Mouse (Mus musculus) kidney, adult 18-20 months (tissue): ENCODE results near the gene Ifi27l2b.
A peak's percentile ranks its signal among the peaks of the same experiment; 100 is the strongest.
"Not testable (repeated sequence)": the region's sequence is repeated elsewhere in the genome, so short reads cannot be mapped to it uniquely, and the experiment has no call there.

Experiments used
- DNase-seq: peaks from one replicate; pipeline ENCODE4 v3.0.0; 2021

Ifi27l2b gene

DNA sequence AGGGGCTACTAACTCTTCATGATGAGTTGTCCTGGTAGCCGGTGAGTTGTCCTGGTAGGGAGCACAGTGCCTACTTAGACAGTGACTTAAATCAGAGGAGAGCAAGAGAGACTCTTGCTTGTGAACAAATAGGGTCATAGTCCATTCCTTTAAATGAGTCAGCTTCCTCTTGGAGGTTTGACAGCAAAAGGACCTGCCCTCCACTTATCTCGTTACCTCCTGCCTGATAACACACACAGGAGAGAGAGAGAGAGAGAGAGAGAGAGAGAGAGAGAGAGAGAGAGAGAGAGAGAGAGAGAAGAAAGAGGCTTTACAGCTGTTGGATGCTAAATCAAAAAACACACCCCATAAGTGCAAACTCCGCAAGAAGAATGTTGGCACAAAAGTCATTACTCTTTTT, at the start of gene Ifi27l2b:
Gene Ifi27l2b (minus strand): TSS at position 84 of the 400 bp plus-strand sequence.
- no peak for DNase-seq

DNA sequence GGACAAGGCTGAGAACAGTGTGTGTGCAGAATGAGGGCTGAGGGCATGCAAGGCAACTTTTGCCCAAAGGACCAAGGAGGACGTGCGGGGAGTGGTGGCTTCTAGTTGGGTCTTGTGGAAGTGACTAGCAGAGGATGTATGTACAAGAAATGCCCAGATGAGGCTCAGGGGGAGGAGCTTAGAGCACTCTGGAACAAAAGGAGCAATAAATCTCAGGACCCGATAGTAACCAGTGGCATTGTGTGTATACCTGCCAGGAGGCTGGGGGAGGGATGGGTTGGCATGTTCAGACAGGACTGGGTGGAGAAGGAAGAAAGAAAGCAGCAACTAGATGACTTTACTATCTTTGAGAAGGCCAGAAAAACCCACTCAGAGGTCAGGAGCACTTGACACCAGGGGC, 47.4 kb upstream of the Ifi27l2b start:
- DNase-seq, result no peak

DNA sequence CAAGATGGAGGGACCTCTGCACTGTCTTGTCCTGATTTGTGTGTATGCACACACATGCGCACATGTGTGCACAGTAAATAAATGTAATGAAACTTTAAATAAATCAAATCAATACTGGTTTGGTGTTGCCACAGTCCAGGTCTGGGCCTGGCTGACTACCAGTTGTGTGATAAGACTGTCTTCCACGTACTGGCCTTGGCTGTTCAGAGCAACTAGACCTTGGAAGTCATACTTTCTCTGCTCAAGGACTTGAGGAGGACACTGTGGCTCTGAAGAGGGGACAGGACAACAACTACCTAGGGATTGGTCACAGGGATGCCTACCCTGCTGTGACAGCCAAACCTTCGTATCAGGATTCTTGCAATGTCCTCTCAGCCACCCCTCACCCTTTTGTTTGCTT, 46.3 kb upstream of the Ifi27l2b start:
- no peak for DNase-seq

DNA sequence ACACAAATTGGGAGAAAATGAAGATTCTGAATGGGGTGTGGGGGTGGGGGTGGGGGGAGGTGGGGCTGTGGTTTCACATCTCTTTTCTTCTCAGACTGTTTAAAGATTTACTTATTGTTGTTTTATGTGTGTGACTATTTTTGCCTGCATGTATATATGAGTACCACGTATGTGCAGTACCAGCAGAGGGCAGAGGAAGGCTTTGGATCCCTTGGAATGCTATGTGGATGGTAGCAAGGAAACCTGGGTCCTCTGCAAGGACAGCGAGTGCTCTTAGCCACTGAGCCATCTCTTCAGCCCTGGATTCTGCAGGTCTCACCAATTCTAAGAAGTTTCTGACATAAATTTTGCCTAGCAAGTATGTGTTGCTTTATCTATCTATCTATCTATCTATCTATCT, 42.2 kb upstream of the Ifi27l2b start:
- no peak for DNase-seq

DNA sequence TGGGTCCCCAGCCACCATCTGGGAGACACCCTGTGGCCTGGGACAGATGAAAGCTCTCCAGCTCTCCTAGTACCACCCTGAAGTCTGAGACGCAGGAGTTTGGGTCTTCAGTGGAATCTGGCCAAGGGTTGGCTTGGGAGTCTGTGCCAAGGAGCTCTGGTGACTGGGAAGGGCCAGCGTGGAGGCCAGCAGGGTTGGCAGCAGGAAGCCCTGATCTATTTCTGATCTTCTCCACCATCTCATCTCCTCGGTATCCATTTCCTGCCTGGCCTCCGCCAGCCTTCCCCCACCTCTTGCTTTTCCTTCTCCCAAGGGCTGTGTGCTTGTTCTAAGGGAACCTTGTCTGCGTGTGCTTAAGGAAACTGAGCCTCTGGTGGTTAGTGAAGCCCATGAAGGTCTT, 41.7 kb upstream of the Ifi27l2b start:
- DNase-seq, result no peak

DNA sequence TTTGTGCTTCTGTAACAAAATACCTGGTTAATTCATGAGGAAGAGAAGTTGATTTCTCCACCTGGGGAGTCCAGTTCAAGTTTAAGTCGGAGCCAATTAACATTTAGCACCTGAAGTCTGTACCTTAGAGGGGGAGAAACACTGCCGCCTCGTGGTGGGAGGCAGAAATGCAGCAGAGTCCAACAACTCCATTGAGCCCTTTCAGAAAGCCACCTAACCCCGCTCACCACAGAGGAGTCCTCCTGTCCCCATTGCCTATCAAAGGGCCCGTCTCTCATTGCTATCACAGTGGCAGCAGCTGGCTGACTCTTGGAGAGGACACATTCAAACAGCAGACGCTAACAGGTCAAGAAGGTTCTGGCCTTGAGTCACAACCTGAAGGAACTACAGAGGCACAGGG, 37.5 kb upstream of the Ifi27l2b start:
- DNase-seq, result peak; percentile 73

DNA sequence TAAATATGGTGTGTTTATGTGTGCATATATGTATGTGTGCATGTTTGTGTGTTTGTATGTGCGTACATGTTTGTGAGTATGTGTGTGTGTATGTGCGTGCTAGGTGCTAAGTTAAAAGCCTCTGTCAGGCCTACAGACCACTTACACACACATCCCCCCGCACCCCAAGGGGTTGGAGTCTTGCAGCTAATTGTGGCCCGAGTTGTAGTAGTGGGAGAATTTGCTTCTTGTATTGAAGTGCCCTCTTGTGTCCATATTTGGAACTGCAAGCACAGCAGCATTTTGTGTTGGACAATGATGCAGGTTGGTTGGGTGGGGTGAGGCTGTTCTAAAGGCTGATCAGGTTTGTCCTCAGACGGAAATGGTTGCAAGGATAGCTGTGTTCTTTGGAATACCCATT, 35.7 kb upstream of the Ifi27l2b start:
- peak; percentile 79 for DNase-seq

DNA sequence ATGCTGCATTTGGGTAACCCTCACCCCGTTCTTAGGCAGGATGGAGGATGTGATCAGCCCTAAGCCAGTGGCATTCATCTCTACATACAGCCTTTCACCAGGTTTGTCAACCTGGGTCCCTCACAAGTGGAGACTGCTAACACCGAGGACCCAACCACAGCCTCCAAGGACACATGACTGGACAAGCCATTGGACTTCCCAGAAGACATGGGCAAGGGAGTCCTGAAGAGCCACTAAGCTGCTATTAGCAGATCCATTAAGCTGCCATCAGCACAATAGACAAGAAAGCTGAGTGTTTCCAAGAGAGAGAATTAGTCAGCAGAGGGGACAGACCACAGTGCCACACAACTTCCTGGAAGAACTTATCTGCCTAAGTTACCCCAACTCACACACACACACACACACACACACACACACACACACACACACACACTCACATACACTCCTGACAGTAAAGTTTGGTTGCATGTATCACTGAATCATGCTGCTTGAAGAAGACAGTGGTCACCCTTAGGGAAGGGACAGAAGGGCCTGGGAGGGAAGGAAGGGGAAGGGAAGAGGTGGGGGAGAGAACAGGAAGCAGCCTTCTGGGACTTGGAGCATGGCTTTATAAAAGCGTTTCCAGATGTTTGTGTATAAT, 34.2 kb upstream of the Ifi27l2b start:
- no peak for DNase-seq

DNA sequence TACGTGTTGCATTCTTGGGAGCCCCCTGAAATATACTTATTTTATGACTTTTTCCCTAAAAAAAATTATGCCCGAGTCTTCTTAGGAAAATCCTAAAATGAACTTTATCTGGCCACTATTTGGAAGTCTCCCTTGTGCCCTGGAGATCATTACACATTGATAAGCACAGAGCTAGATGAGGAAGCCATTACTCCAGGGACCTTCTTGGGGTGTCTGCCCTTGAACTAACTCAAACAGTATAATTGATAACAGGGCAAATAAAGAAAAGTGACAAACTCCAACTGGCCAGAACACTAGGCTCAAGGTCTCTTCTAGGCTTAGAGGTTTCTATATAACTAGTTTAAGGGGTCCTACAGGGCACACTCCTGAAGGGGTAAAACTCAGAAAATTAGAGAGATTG, 30.7 kb upstream of the Ifi27l2b start:
- DNase-seq, result no peak

DNA sequence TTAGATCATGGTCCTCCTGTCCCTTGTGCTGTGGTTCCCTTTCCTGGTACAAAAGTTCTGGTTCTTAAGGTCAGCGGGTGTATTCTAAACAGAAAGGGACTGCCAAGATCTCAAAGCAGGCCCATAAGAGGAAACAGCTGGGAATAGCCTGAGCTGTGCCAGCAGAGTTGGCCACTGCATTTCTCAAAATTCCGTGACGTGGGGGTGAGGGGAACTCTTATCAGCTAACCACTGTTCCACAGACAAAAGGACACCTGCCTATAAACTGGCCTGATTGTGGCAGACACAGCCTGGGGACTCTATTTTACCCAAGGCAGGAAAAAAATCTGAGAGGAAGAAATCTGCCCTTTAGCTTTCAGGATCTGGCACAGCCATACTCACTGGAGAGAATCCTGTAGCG, 30.3 kb upstream of the Ifi27l2b start:
- no peak for DNase-seq

DNA sequence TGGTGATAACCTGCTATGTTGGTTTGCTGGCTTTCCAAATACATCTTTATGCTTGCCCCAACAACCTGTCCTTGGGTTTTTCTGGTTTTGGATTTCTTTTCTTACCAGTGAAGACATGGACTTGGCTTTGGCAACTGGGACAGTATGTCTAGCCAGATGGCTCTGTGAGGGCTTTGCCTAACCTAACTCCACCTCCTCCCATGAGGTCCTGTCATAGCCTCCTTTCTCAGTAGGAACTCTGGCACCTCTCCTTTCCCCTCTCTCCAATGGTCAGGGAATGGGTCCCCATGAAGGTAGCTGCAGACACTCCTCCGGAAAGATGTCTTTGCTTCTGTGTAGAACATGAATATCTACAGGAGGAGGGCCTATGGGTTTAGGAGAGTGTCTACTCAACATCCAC, 29.7 kb upstream of the Ifi27l2b start:
- DNase-seq, result no peak

DNA sequence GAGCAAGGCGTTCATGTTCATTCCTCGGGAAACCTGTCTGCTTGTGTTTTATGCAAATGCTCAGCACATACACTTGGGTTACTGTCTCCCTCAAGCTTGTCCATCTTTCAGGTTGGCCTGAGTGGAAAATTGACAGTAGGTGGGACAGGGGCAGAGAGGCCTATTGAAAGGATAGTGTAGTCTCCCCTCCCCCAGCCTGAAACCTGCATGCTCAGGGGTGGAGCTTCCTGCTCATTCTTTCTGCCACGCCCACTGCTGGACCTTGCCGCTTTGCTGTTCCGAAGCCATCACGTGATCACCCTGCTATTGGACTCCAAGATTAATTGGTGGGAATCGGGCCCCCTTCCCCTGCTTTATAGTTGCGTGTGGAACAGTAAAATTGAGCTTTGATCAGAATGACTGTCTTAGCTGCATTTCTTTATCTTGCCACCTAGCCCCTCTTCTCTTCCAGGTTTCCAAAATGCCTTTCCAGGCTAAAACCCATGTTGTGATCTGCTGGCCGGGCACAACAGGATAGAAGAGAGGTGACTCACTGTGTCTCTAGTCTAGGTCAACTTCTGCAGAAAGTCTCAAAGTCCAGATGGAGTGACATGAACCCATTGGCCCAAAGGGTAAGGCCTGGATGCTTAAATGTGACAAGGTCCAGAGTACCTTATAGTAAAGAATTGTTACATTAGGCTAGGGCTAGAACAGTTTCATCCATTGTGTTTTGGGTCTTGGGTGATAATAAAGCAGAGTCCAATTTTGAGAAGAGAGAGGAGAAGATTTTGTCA, 27.4 kb upstream of the Ifi27l2b start:
- not testable (repeated sequence) for DNase-seq

DNA sequence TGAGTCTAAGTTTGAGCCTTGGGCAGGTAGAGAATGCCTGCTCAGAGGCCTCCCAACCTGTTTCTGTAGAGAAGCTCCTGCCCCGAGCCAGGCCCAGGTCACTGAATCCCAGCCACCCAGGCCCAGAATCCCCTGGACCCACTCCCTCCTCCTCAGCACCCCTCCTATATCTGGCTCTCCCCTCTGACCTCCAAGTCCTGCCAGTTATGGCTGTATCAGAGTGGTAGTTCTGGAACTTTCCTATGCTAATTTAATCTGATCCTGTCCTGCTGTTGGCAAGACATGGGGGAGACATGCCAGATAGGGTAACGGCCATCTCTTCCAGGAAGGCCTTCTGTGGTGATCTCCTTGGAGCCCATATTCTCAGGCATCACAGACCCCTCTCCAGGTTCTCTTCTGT, 25.8 kb upstream of the Ifi27l2b start:
- no peak for DNase-seq

DNA sequence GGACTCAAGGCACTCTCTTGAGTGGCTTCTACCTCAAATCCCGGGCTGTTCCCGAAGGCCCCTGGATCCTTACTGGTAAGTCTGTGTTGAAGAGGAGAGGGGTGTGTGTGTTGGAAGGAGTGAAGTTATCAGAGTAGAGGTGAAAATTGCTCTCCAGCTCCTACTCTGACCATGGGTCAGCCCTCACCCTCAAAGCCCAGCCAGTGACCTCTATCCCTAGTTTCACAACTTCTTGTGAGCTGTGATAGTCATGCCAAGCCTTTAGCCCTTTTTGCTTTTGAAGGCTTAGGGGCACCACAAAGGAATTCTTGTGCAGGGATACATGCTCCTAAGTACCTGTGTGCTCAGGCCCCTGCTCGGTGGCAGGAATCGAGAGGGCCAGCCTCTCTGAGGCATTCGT, 24.6 kb upstream of the Ifi27l2b start:
- DNase-seq, result no peak

DNA sequence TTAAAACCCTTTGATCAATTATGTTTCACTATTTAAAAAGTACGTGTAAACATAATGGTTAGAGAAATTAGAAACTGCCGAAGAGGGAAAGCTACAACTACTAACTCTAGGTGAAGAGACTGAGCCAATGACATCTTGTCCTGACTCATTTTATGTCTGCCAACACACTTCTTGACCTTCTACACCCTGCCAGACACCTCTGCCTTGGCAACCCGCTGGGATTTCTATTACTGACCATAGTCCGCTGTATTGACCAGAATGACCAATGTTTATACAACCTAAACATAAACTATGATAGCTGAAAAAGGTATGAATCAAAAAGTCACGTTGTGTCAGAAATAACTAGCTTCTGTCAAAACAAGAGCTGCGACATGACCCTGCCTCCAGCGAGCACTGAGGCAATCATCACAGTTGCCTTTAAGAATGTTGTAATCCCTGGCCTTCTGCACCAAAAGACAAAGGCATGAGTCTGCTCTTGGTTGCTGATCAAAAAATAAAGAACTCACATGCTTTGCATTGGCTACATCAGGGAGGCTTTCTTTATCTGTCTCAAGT, 20.5 kb upstream of the Ifi27l2b start:
- DNase-seq, result no peak

DNA sequence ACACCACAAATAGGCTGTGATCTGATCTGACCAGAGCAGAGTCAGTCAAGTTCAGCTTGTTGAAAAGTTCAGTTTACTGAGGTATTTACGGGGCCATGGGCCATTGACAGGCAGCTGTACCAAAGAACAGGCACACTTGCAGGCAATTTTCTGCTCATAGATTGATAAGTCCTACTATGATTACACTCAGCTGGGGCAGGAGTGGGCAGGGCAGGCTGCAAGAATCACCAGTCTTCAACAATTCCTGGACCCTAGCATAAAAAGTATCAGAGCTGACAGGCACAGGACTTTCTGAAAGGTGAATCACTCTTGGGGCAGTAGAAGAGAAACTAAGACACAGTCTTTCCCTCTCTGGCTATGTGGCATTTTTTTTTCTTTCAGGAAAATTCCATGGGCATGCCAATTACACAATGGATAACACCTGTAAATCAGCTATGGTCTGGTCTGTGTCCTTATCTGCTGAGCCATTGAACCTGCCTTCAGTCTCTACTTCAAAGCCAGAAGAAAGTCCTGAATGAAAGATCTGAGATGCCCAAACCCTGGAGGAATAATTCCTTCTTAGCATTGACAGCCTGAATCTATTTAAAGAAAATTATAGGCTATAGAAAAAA, 19.9 kb upstream of the Ifi27l2b start:
- DNase-seq, result no peak

DNA sequence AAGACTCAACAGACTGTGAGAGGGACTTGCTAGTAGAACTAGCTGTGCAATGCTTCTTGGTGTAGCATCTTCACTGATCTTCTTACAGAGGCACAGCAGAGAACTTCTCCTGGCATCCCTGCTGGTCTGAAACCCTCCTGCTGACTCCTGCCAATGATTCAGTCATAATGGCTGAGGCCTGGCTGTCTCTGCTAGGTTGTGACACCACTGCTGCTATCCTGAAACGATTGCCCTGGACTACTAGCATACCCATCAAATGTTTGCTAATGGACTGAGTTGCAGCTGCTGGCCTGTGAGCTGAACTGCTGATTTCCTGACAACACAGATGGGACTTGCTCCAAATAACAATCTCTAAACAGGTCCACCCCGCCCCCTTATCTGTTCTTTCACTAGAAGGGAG, 17.5 kb upstream of the Ifi27l2b start:
- no peak for DNase-seq

DNA sequence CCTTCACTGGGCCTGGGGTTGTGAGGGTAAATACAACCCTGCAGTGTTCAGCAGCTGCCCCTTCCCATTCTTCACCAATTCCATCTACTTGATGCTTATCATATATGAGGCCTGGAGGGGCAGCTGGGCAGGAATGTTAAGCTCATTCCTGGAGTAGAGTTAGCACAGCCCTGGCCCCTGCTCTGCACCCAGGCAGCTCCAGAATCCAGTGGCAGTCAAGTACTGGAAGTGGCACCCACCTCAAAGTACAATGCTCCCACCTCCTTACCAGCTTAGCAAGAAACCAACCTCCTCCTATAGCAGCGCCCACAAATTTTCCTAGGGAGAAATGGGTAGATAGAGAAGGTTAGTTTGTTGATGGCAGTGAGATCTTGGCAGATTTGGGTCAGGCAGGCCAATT, 296 bp downstream of the Ifi27l2b start:
- DNase-seq, result not testable (repeated sequence)

DNA sequence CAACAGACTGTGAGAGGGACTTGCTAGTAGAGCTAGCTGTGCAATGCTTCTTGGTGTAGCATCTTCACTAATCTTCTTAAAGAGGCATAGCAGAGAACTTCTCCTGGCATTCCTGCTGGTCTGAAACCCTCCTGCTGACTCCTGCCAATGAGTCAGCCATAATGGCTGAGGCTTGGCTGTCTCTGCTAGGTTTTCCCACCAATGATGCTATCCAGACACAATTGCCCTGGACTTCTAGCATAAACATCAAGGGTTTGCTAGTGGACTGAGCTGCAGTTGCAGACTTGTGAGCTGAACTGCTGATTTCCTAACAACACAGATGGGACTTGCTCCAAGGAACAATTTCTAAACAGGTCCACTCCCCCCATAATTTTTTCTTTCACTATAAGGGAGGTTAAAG, 3.7 kb downstream of the Ifi27l2b start:
- DNase-seq, result no peak

DNA sequence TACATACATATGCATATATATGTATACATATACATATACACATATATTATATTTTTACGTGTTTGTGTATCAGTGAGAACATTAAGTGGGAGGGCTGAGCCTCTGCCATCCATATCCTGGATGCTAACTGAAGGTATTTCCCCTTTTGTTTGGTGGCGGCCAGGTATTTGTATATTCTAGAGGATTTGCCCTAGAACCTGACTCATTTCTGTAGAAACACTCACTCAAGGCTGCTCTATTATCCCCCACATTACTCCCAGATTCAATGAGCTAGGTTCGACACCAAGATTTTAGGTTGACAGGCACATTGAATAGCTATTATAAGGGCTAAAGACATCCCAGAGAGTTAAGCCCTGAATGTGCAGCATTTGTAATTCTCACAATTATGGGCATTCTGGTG, 12.0 kb downstream of the Ifi27l2b start:
- no peak for DNase-seq

DNA sequence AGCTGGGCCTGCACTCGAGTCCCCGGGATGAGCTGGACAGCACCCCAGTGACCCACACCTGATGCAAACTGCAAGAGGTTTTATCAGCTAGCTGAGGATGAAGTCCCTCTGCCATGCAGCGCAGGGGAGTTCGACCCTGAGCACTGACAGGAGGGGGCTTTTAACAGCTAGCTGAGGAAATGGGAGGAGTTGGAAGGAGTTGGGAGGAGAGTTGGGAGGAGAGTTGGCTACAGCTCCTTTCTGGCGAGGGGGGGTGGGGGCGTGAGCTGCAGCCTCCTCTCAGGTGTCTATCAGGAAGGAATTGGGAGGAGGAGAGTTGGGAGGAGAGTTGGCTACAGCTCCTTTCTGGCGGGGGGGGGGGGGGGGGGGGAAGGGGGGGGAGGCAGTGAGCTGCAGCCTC, 12.8 kb downstream of the Ifi27l2b start:
- not testable (repeated sequence) for DNase-seq

DNA sequence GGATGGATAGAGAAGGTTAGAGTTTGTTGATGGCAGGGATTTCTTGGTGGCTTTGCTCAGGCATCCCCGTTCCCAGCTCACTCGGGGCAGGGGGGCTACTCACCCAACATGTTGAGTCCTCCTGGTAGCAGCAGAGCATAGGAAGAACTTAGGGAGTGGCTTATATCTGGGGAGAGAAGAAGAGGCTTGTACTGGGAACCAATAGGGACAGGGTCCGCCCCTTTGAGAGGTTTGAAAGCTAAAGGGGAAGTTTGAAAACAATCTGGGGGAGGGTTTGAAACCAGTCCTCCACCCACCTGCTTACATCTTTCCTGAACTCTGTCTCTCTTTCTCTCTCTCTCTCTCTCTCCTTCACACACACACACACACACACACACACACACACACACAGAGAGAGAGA, 13.5 kb downstream of the Ifi27l2b start, which contains the start of gene Ifi27l2a:
Gene Ifi27l2a (minus strand): TSS at position 157 of the 400 bp plus-strand sequence.
- no peak for DNase-seq

DNA sequence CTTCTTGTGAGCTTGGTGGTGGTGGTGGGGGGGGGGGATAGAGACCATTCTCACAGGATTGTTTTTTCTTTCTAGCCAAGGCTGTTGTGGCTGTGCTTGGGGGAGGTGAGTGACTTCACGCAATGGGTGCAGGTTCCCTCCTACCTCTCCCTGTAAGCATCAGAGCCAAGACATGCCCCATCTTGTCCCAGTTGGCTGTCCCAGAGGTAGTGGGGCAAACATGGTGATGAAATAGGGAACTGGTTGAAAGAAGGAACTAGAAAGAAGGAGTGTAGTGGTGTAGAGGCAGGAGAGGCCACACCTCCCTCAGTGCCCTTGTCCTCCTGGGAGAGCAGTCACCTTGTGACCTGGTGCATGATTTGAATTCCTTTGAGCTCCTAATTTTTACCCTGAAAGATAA, 19.4 kb downstream of the Ifi27l2b start:
- DNase-seq, result no peak

DNA sequence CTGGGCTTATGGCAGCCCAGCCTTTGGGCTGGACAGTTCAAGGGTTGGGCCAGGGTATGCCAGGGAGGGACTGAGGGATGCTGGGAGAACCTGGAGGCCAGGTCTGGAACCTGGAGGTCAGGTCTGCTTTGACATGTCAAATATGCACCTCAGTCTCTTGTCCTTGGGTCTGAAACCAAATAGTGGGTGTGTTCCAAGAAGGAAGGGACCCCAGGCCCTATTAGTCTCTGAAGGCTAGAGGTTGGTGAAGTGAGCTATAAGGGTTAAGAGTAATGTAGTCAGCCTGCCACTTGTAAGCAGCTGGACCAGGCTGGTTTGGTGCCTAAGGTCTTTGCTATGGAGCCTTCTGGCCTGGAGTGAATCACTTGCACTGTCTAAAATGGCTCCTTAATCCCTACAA, 22.2 kb downstream of the Ifi27l2b start:
- DNase-seq, result no peak
